ENCODE assay signal across 22 mouse cellular contexts in genomic region chr11:78978176-78979019, GRCm38 (mm10). TPM values are rescaled to one million over a fixed set of nuclear protein-coding genes. Genes with fewer than 3 reads are reported as not detected.
A peak's percentile ranks its signal among the peaks of the same experiment; 100 is the strongest.
DNase-seq lines count a peak whose midpoint lies in the region; ATAC-seq and TF ChIP-seq lines count a peak whose summit lies in the region.
"Had no signal": no experiment of that assay in that cellular context is flagged by ENCODE, and none has a peak within 500 bp of the region (broad histone marks: within the 10 kb centered on the region; RNA-seq: fewer than 3 reads in every experiment).

No protein-coding gene starts in this region.

- H3K36me3 ChIP-seq in forebrain, postnatal 0 days (ENCODE audit: insufficient read depth): no peaks in the 10 kb centered on the region
- no peaks in the 10 kb centered on the region for H3K36me3 ChIP-seq in forebrain, embryonic 15.5 days
- peaks cover 51% of the 10 kb centered on the region for H3K36me3 ChIP-seq in liver, postnatal 0 days (replicated peaks; ENCODE audit: insufficient read depth, low read length)
- H3K36me3 ChIP-seq in liver, embryonic 11.5 days (ENCODE audit: control insufficient read depth, insufficient read depth, low read length): no peaks in the 10 kb centered on the region
- no peaks in the 10 kb centered on the region for H3K36me3 ChIP-seq in ES-E14 (ENCODE audit: control insufficient read depth, insufficient read depth, low read length, poor library complexity, severe bottlenecking)
- H3K36me3 ChIP-seq: embryonic facial prominence, embryonic 12.5 days; hindbrain, embryonic 12.5 days; limb, embryonic 15.5 days had no signal

- no peak overlapping the region for H3K4me3 ChIP-seq in forebrain, postnatal 0 days (ENCODE audit: low read depth, low read length)
- no peak overlapping the region for H3K4me3 ChIP-seq in forebrain, embryonic 15.5 days
- no peak overlapping the region for H3K4me3 ChIP-seq in liver, postnatal 0 days (ENCODE audit: low read depth, low read length)
- no peak overlapping the region for H3K4me3 ChIP-seq in liver, embryonic 11.5 days (ENCODE audit: low read depth, low read length)
- H3K4me3 ChIP-seq in ES-E14 (ENCODE audit: insufficient read depth in 1 of 2, low read depth in 1 of 2, low read length in 2 of 2, poor library complexity in 1 of 2, severe bottlenecking in 1 of 2): no peak overlapping the region
- H3K4me3 ChIP-seq: embryonic facial prominence, embryonic 12.5 days; hindbrain, embryonic 12.5 days; limb, embryonic 15.5 days had no signal

- no peak for TF ChIP-seq CTCF in forebrain, postnatal 0 days (IDR thresholded peaks at IDR 0.05; ENCODE audit: low read depth)
- no peak for TF ChIP-seq CTCF in liver, postnatal 0 days (IDR thresholded peaks at IDR 0.05; ENCODE audit: low read depth)

- no peak for ATAC-seq in forebrain, postnatal 0 days
- ATAC-seq in forebrain, embryonic 15.5 days (replicated peaks): no peak
- no peak for ATAC-seq in liver, postnatal 0 days
- no peak for ATAC-seq in liver, embryonic 11.5 days (replicated peaks; ENCODE audit: low FRiP score)

- DNase-seq in forebrain, postnatal 0 days: peak; percentile 38
- DNase-seq in liver, postnatal 0 days: no peak
- DNase-seq in liver, embryonic 11.5 days (ENCODE audit: low spot score): no peak
- DNase-seq in ES-E14 (ENCODE audit: low read depth, low spot score): no peak
- DNase-seq in gonadal fat pad, adult 2 months (ENCODE audit: low read depth): peak; percentile 46
- DNase-seq in adrenal gland, adult 2 months: no peak
- DNase-seq in lung, adult 18-20 months: no peak
- DNase-seq: adrenal gland, postnatal 14 days; cerebellum, adult 2 months; gastrocnemius, postnatal 14 days; kidney, adult 18-20 months; layer of hippocampus, postnatal 36 days; lung, embryonic 14.5 days; lung, postnatal 36 days had no signal

- H3K9ac ChIP-seq in forebrain, postnatal 0 days: no peak overlapping the region
- H3K9ac ChIP-seq in forebrain, embryonic 15.5 days (replicated peaks): no peak overlapping the region
- no peak overlapping the region for H3K9ac ChIP-seq in liver, postnatal 0 days (replicated peaks)
- H3K9ac ChIP-seq in liver, embryonic 11.5 days (ENCODE audit: low read depth, low read length): no peak overlapping the region
- H3K9ac ChIP-seq in ES-E14 (ENCODE audit: insufficient read depth, low read depth, low read length, poor library complexity, severe bottlenecking): no peak overlapping the region
- H3K9ac ChIP-seq: embryonic facial prominence, embryonic 12.5 days; hindbrain, embryonic 12.5 days; limb, embryonic 15.5 days; lung, embryonic 14.5 days had no signal

- no peaks in the 10 kb centered on the region for H3K9me3 ChIP-seq in forebrain, postnatal 0 days (ENCODE audit: low read length)
- no peaks in the 10 kb centered on the region for H3K9me3 ChIP-seq in forebrain, embryonic 15.5 days
- H3K9me3 ChIP-seq in liver, postnatal 0 days (ENCODE audit: low read length): no peaks in the 10 kb centered on the region
- H3K9me3 ChIP-seq in liver, embryonic 11.5 days (ENCODE audit: control insufficient read depth, low read length): no peaks in the 10 kb centered on the region
- no peaks in the 10 kb centered on the region for H3K9me3 ChIP-seq in ES-E14 (ENCODE audit: control insufficient read depth, insufficient read depth, low read depth, low read length)
- H3K9me3 ChIP-seq: embryonic facial prominence, embryonic 12.5 days; hindbrain, embryonic 12.5 days; limb, embryonic 15.5 days had no signal

- no peak overlapping the region for H3K4me2 ChIP-seq in forebrain, postnatal 0 days (ENCODE audit: low read depth)
- H3K4me2 ChIP-seq in forebrain, embryonic 15.5 days (replicated peaks): no peak overlapping the region
- H3K4me2 ChIP-seq in liver, postnatal 0 days (ENCODE audit: low read depth, low read length): no peak overlapping the region
- no peak overlapping the region for H3K4me2 ChIP-seq in liver, embryonic 11.5 days
- H3K4me2 ChIP-seq: embryonic facial prominence, embryonic 12.5 days; hindbrain, embryonic 12.5 days; limb, embryonic 15.5 days; lung, embryonic 14.5 days had no signal

- no peaks in the 10 kb centered on the region for H3K27me3 ChIP-seq in forebrain, postnatal 0 days (ENCODE audit: insufficient read depth, low read length)
- no peaks in the 10 kb centered on the region for H3K27me3 ChIP-seq in forebrain, embryonic 15.5 days
- no peaks in the 10 kb centered on the region for H3K27me3 ChIP-seq in liver, postnatal 0 days (ENCODE audit: insufficient read depth, low read length)
- no peaks in the 10 kb centered on the region for H3K27me3 ChIP-seq in liver, embryonic 11.5 days (replicated peaks; ENCODE audit: control insufficient read depth, insufficient read depth, low read length)
- H3K27me3 ChIP-seq: embryonic facial prominence, embryonic 12.5 days; hindbrain, embryonic 12.5 days; limb, embryonic 15.5 days had no signal

- WGBS in forebrain, postnatal 0 days: 64% methylated on average over 12 of the region's 12 CpGs
- 72% methylated on average over 12 of the region's 12 CpGs for WGBS in forebrain, embryonic 15.5 days
- WGBS in liver, postnatal 0 days (ENCODE audit: insufficient replicate concordance): 90% methylated on average over 12 of the region's 12 CpGs
- WGBS in liver, embryonic 11.5 days: 85% methylated on average over 12 of the region's 12 CpGs

- in situ Hi-C loops in ES-E14 (cut with MboI; ENCODE audit: low sequenced_read_pairs in 2 of 2, unreplicated experiment in 2 of 2): no loop called here

- TF ChIP-seq EP300 in liver, postnatal 0 days (IDR thresholded peaks at IDR 0.05; ENCODE audit: low read depth): no peak

- no peak overlapping the region for H3K27ac ChIP-seq in forebrain, postnatal 0 days (ENCODE audit: low read depth, low read length)
- no peak overlapping the region for H3K27ac ChIP-seq in forebrain, embryonic 15.5 days (replicated peaks)
- 0 out of 2 replicates have a peak overlapping the region, but pooled peaks have one; percentile 18 for H3K27ac ChIP-seq in liver, postnatal 0 days (ENCODE audit: low read depth)
- no peak overlapping the region for H3K27ac ChIP-seq in liver, embryonic 11.5 days (ENCODE audit: low read depth, low read length)
- peak overlapping the region; percentile 9; the same call in 1 of the 2 replicates for H3K27ac ChIP-seq in ES-E14 (ENCODE audit: insufficient read depth, low read depth, low read length, poor library complexity, severe bottlenecking)
- H3K27ac ChIP-seq: embryonic facial prominence, embryonic 12.5 days; hindbrain, embryonic 12.5 days; kidney, postnatal 0 days; limb, embryonic 15.5 days had no signal

- no peaks in the 10 kb centered on the region for H3K4me1 ChIP-seq in forebrain, postnatal 0 days (ENCODE audit: insufficient read depth)
- H3K4me1 ChIP-seq in forebrain, embryonic 15.5 days: no peaks in the 10 kb centered on the region
- H3K4me1 ChIP-seq in liver, postnatal 0 days (ENCODE audit: insufficient read depth): peaks cover 49% of the 10 kb centered on the region
- peaks cover 12% of the 10 kb centered on the region for H3K4me1 ChIP-seq in liver, embryonic 11.5 days (replicated peaks; ENCODE audit: control insufficient read depth, insufficient read depth, low read length)
- H3K4me1 ChIP-seq in ES-E14 (ENCODE audit: control insufficient read depth in 2 of 2, insufficient read depth in 2 of 2, low read length in 2 of 2, poor library complexity in 1 of 2): peaks cover 4 to 15% of the 10 kb centered on the region in 2 experiments; a peak in 3 of 4 replicates
- H3K4me1 ChIP-seq: embryonic facial prominence, embryonic 12.5 days had no signal

TF ChIP-seq in ES-E14, 5 proteins besides CTCF, POLR2A, EP300 and RAD21:
- TF ChIP-seq CHD2 (IDR thresholded peaks at IDR 0.05; ENCODE audit: low read depth, low read length) (no peak), ZC3H11A (IDR thresholded peaks at IDR 0.05; ENCODE audit: borderline replicate concordance, low read depth, low read length) (no peak), HCFC1 (IDR thresholded peaks at IDR 0.05; ENCODE audit: borderline replicate concordance, insufficient read depth, low read length) (no peak), MAFK (IDR thresholded peaks at IDR 0.05; ENCODE audit: insufficient read depth, low read depth, low read length) (no peak), ZNF384 (IDR thresholded peaks at IDR 0.05; ENCODE audit: low read depth, low read length) (no peak)

RNA-seq across cellular contexts. Expression of gene Lgals9, which starts 6.3 kb away (rescaled TPM):
- 8.6 and 13.9 TPM in 2 replicates for total RNA-seq in forebrain, postnatal 0 days (2014; rRNA removed)
- polyA plus RNA-seq in forebrain, postnatal 0 days (2015; fragmentation: Nextera tagmentation; extraction: Ambion mirVana): 20.5 and 21.7 TPM in 2 replicates
- polyA plus RNA-seq in forebrain, embryonic 15.5 days (2015; fragmentation: Nextera tagmentation; extraction: Ambion mirVana): 7.2 and 7.8 TPM in 2 replicates
- 361 and 373 TPM in 2 replicates for polyA plus RNA-seq in liver, postnatal 0 days (2015; fragmentation: Nextera tagmentation; extraction: Ambion mirVana)
- 44.1 and 47.1 TPM in 2 replicates for polyA plus RNA-seq in liver, embryonic 11.5 days (2014; fragmentation: Nextera tagmentation; extraction: Ambion mirVana)
- total RNA-seq in ES-E14 (2012; rRNA removed): 3.8 and 8.6 TPM in 2 replicates
- 65.4 and 95.7 TPM in 2 replicates for polyA plus RNA-seq in gonadal fat pad, adult 2 months (2012; rRNA removed)
- total RNA-seq in adrenal gland, adult 2 months (2021): 10 to 100 TPM; 20.9 to 22.4 TPM
- polyA plus RNA-seq in adrenal gland, adult 2 months (2012; rRNA removed): 39.1 and 41.3 TPM in 2 replicates

RNA-seq across cellular contexts. Expression of gene Nos2, which starts 57.8 kb away (rescaled TPM):
- 0.24 and 0.62 TPM in 2 replicates for total RNA-seq in forebrain, postnatal 0 days (2014; rRNA removed)
- 0.34 and 0.51 TPM in 2 replicates for polyA plus RNA-seq in forebrain, postnatal 0 days (2015; fragmentation: Nextera tagmentation; extraction: Ambion mirVana)
- polyA plus RNA-seq in forebrain, embryonic 15.5 days (2015; fragmentation: Nextera tagmentation; extraction: Ambion mirVana): 0.78 and 1.2 TPM in 2 replicates
- polyA plus RNA-seq in liver, postnatal 0 days (2015; fragmentation: Nextera tagmentation; extraction: Ambion mirVana): not detected in 2 replicates
- polyA plus RNA-seq in liver, embryonic 11.5 days (2014; fragmentation: Nextera tagmentation; extraction: Ambion mirVana): 0.21 and 0.38 TPM in 2 replicates
- total RNA-seq in ES-E14 (2012; rRNA removed): 0.16 and 0.22 TPM in 2 replicates
- polyA plus RNA-seq in gonadal fat pad, adult 2 months (2012; rRNA removed): 3.0 and 4.8 TPM in 2 replicates
- total RNA-seq in adrenal gland, adult 2 months (2021): 1 to 10 TPM in 1 of 2 experiments, under 1 TPM in 1; 0.89 to 1.9 TPM
- 3.6 and 4.2 TPM in 2 replicates for polyA plus RNA-seq in adrenal gland, adult 2 months (2012; rRNA removed)
- total RNA-seq: common myeloid progenitor, adult 5-6 weeks; megakaryocyte-erythroid progenitor cell, adult 5-6 weeks; neutrophil, adult 5-6 weeks had no signal

Comparison
In these comparisons a context has a peak if more than half of its experiments do, and no peak if none do; other contexts are left out.
1. H3K27ac ChIP-seq: peak in liver, postnatal 0 days (single experiment) and ES-E14 (single experiment); none in forebrain, postnatal 0 days (single experiment), forebrain, embryonic 15.5 days (single experiment) and liver, embryonic 11.5 days (single experiment).
2. DNase-seq: peak in forebrain, postnatal 0 days (single experiment) and gonadal fat pad, adult 2 months (single experiment); none in liver, postnatal 0 days (single experiment), liver, embryonic 11.5 days (single experiment), ES-E14 (single experiment), adrenal gland, adult 2 months (single experiment) and lung, adult 18-20 months (0 of 2).